Mouse (Mus musculus) inflammation-experienced regulatory T-cells, adult 6 months (primary cell): ENCODE data around the gene Psph. TPM values are rescaled to one million over a fixed set of nuclear protein-coding genes. Genes with fewer than 3 reads are reported as not detected.
"Not testable (repeated sequence)": the region's sequence is repeated elsewhere in the genome, so short reads cannot be mapped to it uniquely, and the experiment has no call there.

Experiments used
- ATAC-seq: one replicate; pipeline ENCODE4 v1.8.0; 2017
- polyA plus RNA-seq, 3 experiments: library from polyadenylated mRNA; unstranded; fragments of 100-300 nt; shearing (Covaris generic); gene quantifications; one replicate each; pipeline ENCODE4 v1.2.1; 2017

The Psph gene
- polyA plus RNA-seq: 10 to 100 TPM; 43.6 to 79.5 (median 54.1) TPM

DNA sequence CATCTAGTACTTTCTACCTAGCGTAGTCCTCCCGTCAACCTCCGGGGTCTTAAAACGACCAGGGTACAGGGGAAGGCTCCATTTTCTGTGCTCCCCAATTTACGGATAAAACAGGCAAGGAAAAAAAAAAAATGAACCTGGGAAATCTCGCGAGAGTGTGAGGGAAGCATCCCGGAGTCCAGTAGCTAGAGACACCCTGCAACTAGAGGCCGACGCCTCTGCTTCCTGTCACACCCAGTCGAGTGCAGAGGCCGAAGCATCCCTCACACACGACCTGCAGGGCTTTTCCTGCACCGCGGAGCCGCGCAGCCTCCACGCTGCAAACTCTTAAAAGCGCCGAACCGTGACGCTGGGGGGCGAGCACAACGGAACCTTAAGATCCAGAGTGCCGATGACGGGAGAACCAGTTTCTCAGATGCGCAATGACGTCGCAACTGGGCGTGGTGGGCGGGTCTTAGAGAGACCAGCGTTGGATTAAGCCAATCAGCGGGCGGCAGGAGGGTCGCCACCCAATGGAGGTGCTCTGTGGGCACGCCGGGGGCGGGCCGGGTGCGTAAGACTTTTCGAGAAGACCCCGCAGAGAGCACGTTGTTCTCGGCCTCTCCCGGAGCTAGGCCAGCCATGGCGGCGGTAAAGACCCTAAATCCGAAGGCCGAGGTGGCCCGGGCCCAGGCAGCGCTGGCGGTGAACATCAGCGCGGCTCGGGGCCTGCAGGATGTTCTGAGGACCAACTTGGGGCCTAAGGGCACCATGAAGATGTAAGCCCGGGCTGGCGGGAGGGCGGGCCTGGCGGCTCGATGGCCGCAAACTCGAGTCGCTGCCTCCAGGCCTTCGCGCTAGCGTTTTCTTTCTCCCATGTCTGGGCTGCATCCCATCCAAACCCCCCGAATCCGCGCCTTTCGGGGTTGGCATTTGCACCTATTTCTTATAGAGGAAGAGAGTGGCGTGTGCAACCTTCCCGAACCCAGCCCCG is at the start of gene Psph:
Psph (minus strand) TSS at position 632 of the 973 bp plus-strand sequence.
- ATAC-seq: peak; percentile 91

DNA sequence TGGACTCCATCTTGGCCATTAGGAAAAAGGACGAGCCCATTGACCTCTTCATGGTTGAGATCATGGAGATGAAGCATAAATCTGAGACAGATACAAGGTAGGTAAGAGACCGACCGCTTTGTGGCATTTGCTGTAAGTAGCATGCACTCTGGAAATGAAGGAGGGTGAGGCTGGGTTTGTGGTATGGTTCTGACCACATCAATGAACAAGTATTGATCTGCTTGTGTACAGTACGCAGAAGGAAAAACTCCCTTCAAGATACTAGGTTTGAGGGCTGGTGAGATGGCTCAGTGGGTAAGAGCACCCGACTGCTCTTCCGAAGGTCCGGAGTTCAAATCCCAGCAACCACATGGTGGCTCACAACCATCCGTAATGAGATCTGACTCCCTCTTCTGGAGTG is 3.3 kb upstream of the Psph start:
- ATAC-seq: peak; percentile 7

DNA sequence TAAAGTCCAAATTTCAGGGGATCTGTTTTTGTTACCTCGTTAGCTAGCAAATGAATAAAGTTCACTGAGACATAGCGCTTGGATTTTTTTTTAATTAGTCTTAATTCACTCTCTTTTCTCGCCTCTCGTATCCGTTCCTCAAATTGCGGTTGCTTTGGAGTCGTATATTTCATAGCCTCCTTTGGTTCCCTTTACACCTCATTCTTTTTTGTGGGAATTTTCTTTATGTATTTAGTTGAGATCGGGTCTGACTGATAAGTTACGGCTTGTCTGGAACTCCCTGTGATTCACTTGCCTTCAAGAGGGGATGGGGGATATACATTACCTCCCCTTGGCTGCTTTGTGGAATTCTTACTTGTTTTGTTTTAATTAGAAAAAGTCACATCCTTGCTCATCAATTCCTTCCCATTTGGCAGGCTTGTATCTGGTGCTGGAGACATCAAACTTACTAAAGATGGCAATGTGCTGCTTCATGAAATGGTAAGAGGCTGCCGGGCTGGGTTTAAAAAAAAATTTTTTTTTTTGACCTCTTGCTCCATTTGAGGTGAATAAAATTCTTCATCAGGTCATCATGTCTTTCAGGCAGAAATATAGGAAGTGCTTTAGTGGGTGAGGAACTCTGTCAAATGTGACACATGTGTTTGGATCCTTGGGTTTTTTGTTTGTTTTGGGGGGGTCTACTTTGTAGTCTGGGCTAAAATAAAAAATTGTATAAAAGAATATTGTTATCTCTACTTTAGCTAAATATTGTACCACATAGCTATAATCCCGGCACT is 757 bp upstream of the Psph start:
- no peak for ATAC-seq

GRCm38 (mm10) chr5:129786161-129786560 is 1.1 kb downstream of the Psph start:
- ATAC-seq: no peak

DNA sequence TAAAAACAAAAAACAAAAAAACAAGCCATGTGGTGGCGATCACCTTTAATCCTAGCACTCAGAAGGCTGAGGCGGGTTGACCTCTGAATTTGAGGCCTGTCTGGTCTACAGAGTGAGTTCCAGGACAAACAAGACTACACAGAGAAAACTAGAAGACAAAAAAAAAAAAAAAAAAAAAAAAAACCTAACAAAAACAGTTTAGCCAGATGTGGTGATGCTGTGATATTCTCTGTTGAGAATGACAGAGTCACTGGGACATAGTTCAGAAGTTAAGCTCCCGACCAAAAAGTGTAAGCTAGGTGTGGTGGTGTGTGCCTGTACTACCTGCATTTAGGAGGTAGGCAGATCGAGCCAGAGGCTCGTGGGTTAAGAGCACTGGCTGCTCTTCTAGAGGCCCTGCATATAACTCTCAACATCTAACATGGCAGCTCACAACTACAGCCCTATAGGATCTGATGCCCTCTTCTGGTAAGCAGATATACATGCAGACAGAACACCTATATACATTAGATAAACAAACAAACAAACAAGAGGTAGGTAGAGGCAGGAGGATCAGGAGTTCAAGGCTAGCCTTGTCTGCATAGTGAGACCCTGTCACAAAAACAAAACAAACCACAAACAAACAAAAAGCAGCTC is 1.9 kb downstream of the Psph start:
- no peak for ATAC-seq

DNA sequence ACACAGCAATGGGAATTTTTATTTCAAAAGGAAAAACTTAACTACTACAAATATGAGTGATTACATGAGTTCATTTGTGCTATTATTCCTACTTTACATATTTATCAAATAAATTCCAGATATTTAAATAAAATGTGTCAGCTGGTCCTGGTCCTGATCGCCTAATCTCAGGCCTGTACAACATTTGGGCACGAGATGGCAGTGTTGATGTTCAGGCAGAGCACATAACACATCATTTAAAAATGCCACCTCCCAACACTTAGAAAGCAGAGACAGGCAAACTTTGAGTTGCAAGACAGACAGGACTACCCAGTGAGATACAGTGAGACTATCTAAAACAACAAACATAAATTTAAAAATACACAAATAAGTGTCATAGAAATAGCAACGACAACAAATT is 5.0 kb downstream of the Psph start:
- no peak for ATAC-seq

DNA sequence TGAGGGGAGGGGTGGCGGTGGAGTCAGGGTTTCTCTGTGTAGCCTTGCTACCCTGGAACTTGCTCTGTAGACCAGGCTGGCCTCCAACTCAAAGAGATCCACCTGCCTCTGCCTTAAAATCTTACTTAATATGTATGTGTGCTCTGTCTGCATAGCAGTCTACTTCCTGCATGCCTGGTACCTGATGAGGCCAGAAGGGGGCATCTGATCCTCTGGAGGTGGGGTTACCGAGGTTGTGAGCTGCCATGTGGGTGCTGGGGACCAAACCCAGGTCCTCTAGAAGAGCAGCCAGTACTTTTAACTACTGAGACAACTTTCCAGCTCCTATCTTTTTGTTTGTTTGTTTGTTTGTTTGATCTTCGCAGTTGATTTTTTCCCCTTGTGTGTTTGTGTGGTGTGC is 7.1 kb downstream of the Psph start:
- no peak for ATAC-seq

GRCm38 (mm10) chr5:129778996-129779716 is 8.1 kb downstream of the Psph start:
- peak; percentile 91 for ATAC-seq

DNA sequence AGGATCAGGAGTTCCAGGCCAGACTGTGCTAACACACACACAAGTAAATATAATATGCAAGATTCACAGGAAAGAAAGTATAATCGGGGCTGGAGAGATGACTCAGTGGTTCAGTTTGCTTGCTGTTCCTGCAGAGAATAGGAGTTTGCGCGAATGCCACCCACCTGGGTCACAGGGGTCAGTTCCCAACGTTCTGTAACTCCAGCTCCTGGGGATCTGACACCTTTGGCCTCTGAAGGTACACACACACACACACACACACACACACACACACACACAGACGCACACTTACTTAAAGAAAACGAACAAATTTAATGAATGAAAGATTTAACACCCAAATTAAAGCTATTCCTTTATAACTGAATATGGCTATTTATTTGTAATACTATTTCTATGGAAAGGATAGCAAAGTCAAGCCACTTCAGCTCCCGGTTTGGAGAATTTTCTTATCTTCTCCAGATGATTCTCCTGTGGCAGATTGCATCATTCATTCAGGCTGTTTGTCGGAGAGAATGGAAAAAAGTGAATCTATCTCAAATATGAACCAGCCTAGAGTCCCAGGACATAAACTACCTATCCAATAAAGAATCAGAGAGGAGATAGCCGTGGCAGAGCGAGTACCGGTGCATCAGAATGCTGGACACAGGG is 8.8 kb downstream of the Psph start:
- no peak for ATAC-seq

GRCm38 (mm10) chr5:129774661-129775060 is 12.6 kb downstream of the Psph start:
- ATAC-seq: no peak

DNA sequence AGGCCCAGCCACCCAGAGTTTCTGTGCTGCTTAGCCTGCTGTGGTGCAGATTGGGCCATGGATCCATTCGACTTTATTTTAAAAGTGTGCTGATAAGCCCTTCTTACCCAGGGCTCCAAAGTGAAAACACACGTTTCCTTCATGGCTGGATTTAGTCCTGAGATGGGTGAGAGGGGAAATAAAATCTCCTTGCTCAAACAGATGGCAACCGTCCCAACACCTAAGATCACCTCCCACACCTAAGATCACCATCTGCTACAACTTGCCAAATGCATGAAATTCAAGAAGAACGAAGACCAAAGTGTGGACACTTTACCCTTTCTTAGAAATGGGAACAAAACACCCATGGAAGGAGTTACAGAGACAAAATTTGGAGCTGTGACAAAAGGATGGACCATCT is 13.9 kb downstream of the Psph start:
- not testable (repeated sequence) for ATAC-seq

DNA sequence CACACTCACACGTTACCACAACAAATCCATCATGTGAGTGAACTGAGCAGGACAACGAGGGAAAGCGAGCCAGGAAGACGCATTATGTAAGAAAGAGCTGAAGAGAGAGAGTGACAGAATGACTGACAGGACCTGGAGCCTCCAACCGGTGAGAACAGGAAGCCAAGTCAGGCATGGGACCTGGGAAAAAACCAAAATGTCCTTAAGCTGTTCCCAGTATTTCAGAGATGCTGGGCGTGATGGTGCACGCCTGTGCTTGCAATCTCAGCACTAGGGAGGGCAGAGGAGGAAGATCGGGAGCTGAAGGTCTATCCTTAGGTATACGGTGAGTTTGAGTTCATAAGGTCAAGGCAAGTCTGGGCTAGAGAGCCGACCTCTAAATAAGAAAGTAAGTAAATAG is 14.8 kb downstream of the Psph start:
- no peak for ATAC-seq

GRCm38 (mm10) chr5:129770443-129771355 is 16.6 kb downstream of the Psph start:
- ATAC-seq: no peak

DNA sequence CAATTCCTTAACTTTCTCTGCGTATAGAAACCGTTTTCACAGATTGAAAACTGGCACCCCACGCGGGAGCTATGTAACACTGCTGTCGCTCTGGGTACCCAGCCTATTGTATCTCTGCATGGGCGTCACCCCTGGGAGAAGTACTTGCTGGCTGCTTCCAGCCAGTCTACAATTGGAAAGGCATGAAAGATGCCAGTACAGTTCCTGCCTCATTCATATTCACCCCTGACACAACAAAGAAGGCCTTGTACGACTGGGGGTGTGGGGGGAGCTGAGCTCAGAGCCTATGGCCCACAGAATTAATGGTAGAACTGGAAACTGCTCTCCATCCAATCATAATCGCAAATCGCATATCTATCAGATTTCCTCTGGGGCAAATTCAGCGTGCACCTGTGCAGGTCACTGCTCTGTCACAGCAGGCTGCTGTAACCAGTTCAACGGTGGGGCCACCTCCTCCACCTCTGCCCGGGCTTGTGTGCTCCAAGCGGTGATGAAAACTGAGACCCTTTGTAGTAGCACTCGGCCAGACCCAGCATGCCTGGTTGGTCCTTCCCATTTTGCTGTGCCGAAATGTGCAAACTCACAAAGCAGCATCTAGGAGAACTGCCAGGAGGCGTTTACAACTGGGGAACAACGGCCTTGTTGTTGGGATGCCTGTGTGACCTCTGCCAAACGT is 25.2 kb downstream of the Psph start:
- no peak for ATAC-seq

DNA sequence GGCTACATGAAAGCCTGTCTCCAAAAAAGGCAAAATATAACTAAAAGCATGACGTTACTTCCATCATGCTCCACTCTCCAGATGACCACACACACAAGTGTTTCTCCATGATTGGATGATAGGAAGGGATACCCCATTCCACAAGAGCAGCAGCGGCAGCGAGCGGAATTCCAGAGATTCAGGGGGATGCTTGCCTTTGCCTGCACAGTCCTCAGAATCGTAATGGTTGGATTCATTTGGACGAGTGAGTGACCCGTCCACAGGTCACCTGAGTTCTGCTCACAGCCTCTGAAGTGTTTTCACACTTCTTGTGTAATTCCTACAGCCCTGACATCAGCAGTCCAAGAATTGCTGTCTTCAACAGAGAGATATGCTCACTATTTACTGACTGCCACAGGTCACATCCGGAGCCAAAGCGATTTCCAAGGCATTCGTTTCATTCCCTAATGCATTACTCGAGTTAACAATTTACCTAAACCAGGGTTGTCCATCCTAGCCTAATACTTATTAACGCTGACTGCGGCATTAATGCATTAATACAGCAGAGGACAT is 27.2 kb downstream of the Psph start:
- no peak for ATAC-seq

- no peak for ATAC-seq
Measured at GRCm38 (mm10) chr5:129756886-129757285, 30.4 kb downstream of the Psph start.

- no peak for ATAC-seq
Measured at GRCm38 (mm10) chr5:129744050-129744449, 43.2 kb downstream of the Psph start.

DNA sequence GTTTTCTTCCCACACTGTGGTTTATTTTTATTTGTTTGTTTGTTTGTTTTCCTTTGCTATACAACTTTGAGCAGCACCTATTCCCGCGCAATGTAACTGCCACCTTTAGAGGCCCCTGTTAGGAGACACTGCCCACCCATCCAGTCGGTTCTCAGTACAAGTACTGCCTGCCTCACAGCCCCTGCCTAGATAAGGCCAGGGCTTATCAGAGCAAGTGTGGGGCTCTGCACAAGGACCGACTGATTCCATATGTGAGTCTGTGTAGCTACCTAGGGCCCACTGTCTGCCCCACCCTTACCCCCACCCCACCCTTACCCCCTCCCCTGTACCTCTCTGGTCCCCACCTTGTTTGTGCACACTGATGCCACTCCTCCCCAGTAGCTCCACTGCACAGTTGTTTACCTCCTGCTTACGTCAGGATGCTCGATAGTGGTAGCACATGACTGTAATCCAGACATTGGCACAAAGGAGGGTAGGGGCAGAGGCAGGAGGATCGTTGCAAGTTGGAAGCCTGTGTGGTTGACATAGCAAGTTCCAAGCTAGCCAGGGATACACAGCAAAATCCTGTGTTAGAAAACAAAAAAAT is 44.3 kb downstream of the Psph start:
- no peak for ATAC-seq

GRCm38 (mm10) chr5:129740976-129741375 is 46.3 kb downstream of the Psph start:
- ATAC-seq: no peak
